Mouse (Mus musculus): ENCODE measurements around the gene Sars. TPM values are rescaled to one million over a fixed set of nuclear protein-coding genes. Genes with fewer than 3 reads are reported as not detected.

Gene Sars
- polyA plus RNA-seq, 1 experiment from 2014 or later, result 220 TPM

GRCm38 (mm10) chr3:108405536-108406305, 39.3 kb downstream of the Sars start:
- WGBS, result 18% methylated on average over 14 of the region's 14 CpGs
- Histone ChIP-seq H3K4me1 (replicated peaks) (peaks cover 91% of the 10 kb centered on the region), H3K9ac (peak overlapping the region; percentile 46), H3K36me3 (peaks cover 82% of the 10 kb centered on the region), H3K4me2 (peak overlapping the region; percentile 27), H3K27me3 (no peaks in the 10 kb centered on the region), H3K9me3 (no peaks in the 10 kb centered on the region), H3K4me3 (peak overlapping the region; percentile 5; the same call in 1 of the 2 replicates), H3K27ac (peak overlapping the region; percentile 84)
- ATAC-seq (ENCODE audit: low FRiP score), result peak; percentile 2; the same call in 1 of the 2 replicates

- Histone ChIP-seq H3K4me3 (no peak overlapping the region), H3K4me2 (no peak overlapping the region), H3K27ac (peak overlapping the region; percentile 75), H3K9ac (peak overlapping the region; percentile 51; the same call in 1 of the 2 replicates), H3K27me3 (no peaks in the 10 kb centered on the region), H3K4me1 (replicated peaks) (peaks cover 59% of the 10 kb centered on the region), H3K36me3 (peaks cover 94% of the 10 kb centered on the region), H3K9me3 (no peaks in the 10 kb centered on the region)
- WGBS, result 77% methylated on average over 15 of the region's 15 CpGs
- peak; percentile 6 for ATAC-seq (ENCODE audit: low FRiP score)
Measured at GRCm38 (mm10) chr3:108402528-108402920, 42.5 kb downstream of the Sars start.

- H3K4me2 ChIP-seq, result peak overlapping the region; percentile 23; the same call in 1 of the 2 replicates
- H3K36me3 ChIP-seq, result peaks cover 97% of the 10 kb centered on the region
Measured at GRCm38 (mm10) chr3:108401692-108402527, 43.1 kb downstream of the Sars start.

GRCm38 (mm10) chr3:108400442-108400841, 44.6 kb downstream of the Sars start:
- H3K36me3 ChIP-seq, result peaks cover 98% of the 10 kb centered on the region
- H3K4me3 ChIP-seq, result no peak overlapping the region
- H3K27ac ChIP-seq, result no peak overlapping the region
- H3K4me2 ChIP-seq, result no peak overlapping the region
- 93% methylated on average over 5 of the region's 5 CpGs for WGBS
- no peak overlapping the region for H3K9ac ChIP-seq
- no peaks in the 10 kb centered on the region for H3K27me3 ChIP-seq
- peaks cover 40% of the 10 kb centered on the region for H3K4me1 ChIP-seq (replicated peaks)
- no peaks in the 10 kb centered on the region for H3K9me3 ChIP-seq
- no peak for ATAC-seq (ENCODE audit: low FRiP score)

More at GRCm38 (mm10) chr3:108401692-108402527, 43.1 kb downstream of the Sars start:
- Histone ChIP-seq H3K27ac (peak overlapping the region; percentile 75), H3K4me3 (no peak overlapping the region), H3K4me1 (replicated peaks) (peaks cover 54% of the 10 kb centered on the region), H3K9ac (peak overlapping the region; percentile 51; the same call in 1 of the 2 replicates), H3K27me3 (no peaks in the 10 kb centered on the region), H3K9me3 (no peaks in the 10 kb centered on the region)
- peak; percentile 85 for ATAC-seq (ENCODE audit: low FRiP score)
- WGBS, result 38% methylated on average over 22 of the region's 22 CpGs

GRCm38 (mm10) chr3:108398281-108398680, 46.7 kb downstream of the Sars start:
- Histone ChIP-seq H3K4me3 (no peak overlapping the region), H3K4me2 (no peak overlapping the region), H3K4me1 (replicated peaks) (peaks cover 24% of the 10 kb centered on the region), H3K36me3 (peaks cover 100% of the 10 kb centered on the region), H3K27me3 (no peaks in the 10 kb centered on the region), H3K27ac (no peak overlapping the region), H3K9ac (no peak overlapping the region), H3K9me3 (no peaks in the 10 kb centered on the region)
- 95% methylated on average over 9 of the region's 9 CpGs for WGBS
- no peak for ATAC-seq (ENCODE audit: low FRiP score)

GRCm38 (mm10) chr3:108392793-108393192, 52.2 kb downstream of the Sars start:
- no peaks in the 10 kb centered on the region for H3K9me3 ChIP-seq
- peak overlapping the region; percentile 39; the same call in 1 of the 2 replicates for H3K9ac ChIP-seq
- H3K36me3 ChIP-seq, result peaks cover 69% of the 10 kb centered on the region
- no peak for ATAC-seq (ENCODE audit: low FRiP score)
- no peaks in the 10 kb centered on the region for H3K27me3 ChIP-seq
- no peak overlapping the region for H3K4me3 ChIP-seq
- peaks cover 19% of the 10 kb centered on the region for H3K4me1 ChIP-seq (replicated peaks)
- no peak overlapping the region for H3K4me2 ChIP-seq
- WGBS, result 43% methylated on average over 15 of the region's 15 CpGs
- 0 out of 2 replicates have a peak overlapping the region, but pooled peaks have one; percentile 8 for H3K27ac ChIP-seq

GRCm38 (mm10) chr3:108392299-108392698, 52.7 kb downstream of the Sars start:
- peaks cover 64% of the 10 kb centered on the region for H3K36me3 ChIP-seq
- H3K9me3 ChIP-seq, result no peaks in the 10 kb centered on the region
- WGBS, result 23% methylated on average over 10 of the region's 10 CpGs
- H3K27ac ChIP-seq, result 0 out of 2 replicates have a peak overlapping the region, but pooled peaks have one; percentile 8
- no peaks in the 10 kb centered on the region for H3K27me3 ChIP-seq
- ATAC-seq (ENCODE audit: low FRiP score), result no peak
- no peak overlapping the region for H3K4me2 ChIP-seq
- no peak overlapping the region for H3K4me3 ChIP-seq
- peak overlapping the region; percentile 39; the same call in 1 of the 2 replicates for H3K9ac ChIP-seq
- H3K4me1 ChIP-seq (replicated peaks), result peaks cover 19% of the 10 kb centered on the region

- 3% methylated on average over 5 of the region's 5 CpGs for WGBS
- no peak overlapping the region for H3K9ac ChIP-seq
- no peaks in the 10 kb centered on the region for H3K9me3 ChIP-seq
- H3K36me3 ChIP-seq, result peaks cover 32% of the 10 kb centered on the region
- H3K4me2 ChIP-seq, result no peak overlapping the region
- no peaks in the 10 kb centered on the region for H3K27me3 ChIP-seq
- ATAC-seq (ENCODE audit: low FRiP score), result peak; percentile 70
- no peak overlapping the region for H3K4me3 ChIP-seq
- H3K4me1 ChIP-seq (replicated peaks), result peaks cover 24% of the 10 kb centered on the region
- peak overlapping the region; percentile 64; the same call in 1 of the 2 replicates for H3K27ac ChIP-seq
Measured at GRCm38 (mm10) chr3:108389111-108389545, 55.9 kb downstream of the Sars start.

GRCm38 (mm10) chr3:108386186-108386585, 58.8 kb downstream of the Sars start:
- Histone ChIP-seq H3K9ac (no peak overlapping the region), H3K4me3 (no peak overlapping the region), H3K27ac (no peak overlapping the region), H3K9me3 (no peaks in the 10 kb centered on the region), H3K27me3 (no peaks in the 10 kb centered on the region), H3K4me1 (replicated peaks) (peaks cover 28% of the 10 kb centered on the region), H3K4me2 (no peak overlapping the region), H3K36me3 (peaks cover 3% of the 10 kb centered on the region; the same call in 1 of the 2 replicates)
- 89% methylated on average over 10 of the region's 10 CpGs for WGBS
- ATAC-seq (ENCODE audit: low FRiP score), result no peak

GRCm38 (mm10) chr3:108384425-108384824, 60.6 kb downstream of the Sars start:
- WGBS, result 29% methylated on average over 2 of the region's 2 CpGs

GRCm38 (mm10) chr3:108383485-108384354, 61.3 kb downstream of the Sars start, which contains the start of gene Psrc1:
Gene Psrc1, plus strand, starts transcription at chr3:108383839.
- WGBS, result 1% methylated on average over 44 of the region's 44 CpGs
- peak within 1 kb of the TSS; percentile 63 for H3K9ac ChIP-seq
- peak; percentile 92 for ATAC-seq (ENCODE audit: low FRiP score)
- no peaks in the 10 kb centered on the region for H3K27me3 ChIP-seq
- H3K4me1 ChIP-seq (replicated peaks), result peaks cover 26% of the 10 kb centered on the region
- H3K9me3 ChIP-seq, result no peaks in the 10 kb centered on the region
- H3K4me3 ChIP-seq, result peak within 1 kb of the TSS; percentile 59
- no peaks in the 10 kb centered on the region for H3K36me3 ChIP-seq
- H3K4me2 ChIP-seq, result peak within 1 kb of the TSS; percentile 60
- peak within 1 kb of the TSS; percentile 70; the same call in 1 of the 2 replicates for H3K27ac ChIP-seq

More at GRCm38 (mm10) chr3:108384425-108384824, 60.6 kb downstream of the Sars start:
- H3K27ac ChIP-seq, result no peak overlapping the region
- peak overlapping the region; percentile 63; the same call in 1 of the 2 replicates for H3K9ac ChIP-seq
- H3K36me3 ChIP-seq, result no peaks in the 10 kb centered on the region
- ATAC-seq (ENCODE audit: low FRiP score), result no peak
- H3K9me3 ChIP-seq, result no peaks in the 10 kb centered on the region
- peak overlapping the region; percentile 59 for H3K4me3 ChIP-seq
- no peaks in the 10 kb centered on the region for H3K27me3 ChIP-seq
- peaks cover 26% of the 10 kb centered on the region for H3K4me1 ChIP-seq (replicated peaks)
- peak overlapping the region; percentile 60 for H3K4me2 ChIP-seq
